Mouse (Mus musculus) megakaryocyte, embryonic 14.5 days (primary cell): ENCODE results near the gene Lcmt1. TPM values are rescaled to one million over a fixed set of nuclear protein-coding genes. Genes with fewer than 3 reads are reported as not detected.
A peak's percentile ranks its signal among the peaks of the same experiment; 100 is the strongest.

Experiments used
- H3K27me3 ChIP-seq: replicated peaks from 2 replicates; pipeline ENCODE3; 2012; ENCODE audit warnings: inconsistent platforms
- H3K36me3 ChIP-seq: replicated peaks from 2 replicates; pipeline ENCODE3; 2012; ENCODE audit warnings: low read length, inconsistent platforms, mixed read lengths
- H3K4me1 ChIP-seq: 2 replicates; pipeline ENCODE4 v1.6.1; 2012; ENCODE audit warnings: inconsistent platforms
- H3K4me3 ChIP-seq: replicated peaks from 2 replicates; pipeline ENCODE3; 2012; ENCODE audit warnings: moderate library complexity, mild to moderate bottlenecking, inconsistent platforms
- H3K9me3 ChIP-seq: 2 replicates; pipeline ENCODE4 v1.6.1; 2012; ENCODE audit warnings: inconsistent platforms
- FLI1 ChIP-seq: IDR thresholded peaks from 2 replicates; pipeline ENCODE4 v1.6.1; 2012; ENCODE audit warnings: low read length, inconsistent platforms, mixed read lengths
- GATA1 ChIP-seq: IDR thresholded peaks from 3 replicates; pipeline ENCODE4 v1.6.1; 2012; ENCODE audit warnings: mixed read lengths, low read length, inconsistent platforms, borderline replicate concordance
- polyA plus RNA-seq: library from polyadenylated mRNA; stranded (reverse); fragments of >175 nt; gene quantifications from 2 replicates; pipeline ENCODE4 v1.2.3, GENCODE M21; 2012; ENCODE audit warnings: low replicate concordance; ENCODE audit not compliant: insufficient read depth

Gene Lcmt1
- polyA plus RNA-seq, 1 experiment = 4.3 TPM

- TF ChIP-seq GATA1 (no peak), FLI1 (no peak)
- H3K9me3 ChIP-seq = no peaks in the 10 kb centered on the region
- H3K4me3 ChIP-seq = no peak overlapping the region
- peaks cover 7% of the 10 kb centered on the region for H3K4me1 ChIP-seq
- H3K27me3 ChIP-seq = peaks cover 11% of the 10 kb centered on the region
- no peaks in the 10 kb centered on the region for H3K36me3 ChIP-seq
These were observed 79.2 kb downstream of the Lcmt1 start for GRCm38 (mm10) chr7:123448794-123449193.

DNA sequence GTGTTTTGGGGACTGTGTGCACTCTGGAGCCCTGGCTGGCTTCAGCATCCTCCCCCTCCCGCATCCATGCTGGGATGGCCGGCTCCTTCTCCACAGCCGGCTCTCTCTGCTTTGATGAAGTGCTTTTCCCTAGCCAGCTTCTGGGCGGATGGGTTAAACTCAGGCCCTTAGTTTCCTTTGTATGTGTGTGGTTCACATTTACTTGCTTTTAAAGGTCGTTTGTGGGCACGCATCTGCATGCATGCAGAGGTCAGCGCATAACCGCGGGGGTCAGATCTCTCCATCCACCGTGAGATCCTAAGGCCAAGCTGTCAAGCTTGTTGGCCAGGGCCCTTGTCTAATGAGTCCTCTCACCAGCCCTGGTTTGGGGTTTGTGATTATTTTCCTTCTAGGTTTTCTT lies 80.1 kb downstream of the Lcmt1 start:
- peaks cover 8% of the 10 kb centered on the region for H3K4me1 ChIP-seq
- TF ChIP-seq FLI1 (no peak), GATA1 (no peak)
- H3K36me3 ChIP-seq = no peaks in the 10 kb centered on the region
- no peaks in the 10 kb centered on the region for H3K9me3 ChIP-seq
- no peak overlapping the region for H3K4me3 ChIP-seq
- peaks cover 12% of the 10 kb centered on the region for H3K27me3 ChIP-seq

DNA sequence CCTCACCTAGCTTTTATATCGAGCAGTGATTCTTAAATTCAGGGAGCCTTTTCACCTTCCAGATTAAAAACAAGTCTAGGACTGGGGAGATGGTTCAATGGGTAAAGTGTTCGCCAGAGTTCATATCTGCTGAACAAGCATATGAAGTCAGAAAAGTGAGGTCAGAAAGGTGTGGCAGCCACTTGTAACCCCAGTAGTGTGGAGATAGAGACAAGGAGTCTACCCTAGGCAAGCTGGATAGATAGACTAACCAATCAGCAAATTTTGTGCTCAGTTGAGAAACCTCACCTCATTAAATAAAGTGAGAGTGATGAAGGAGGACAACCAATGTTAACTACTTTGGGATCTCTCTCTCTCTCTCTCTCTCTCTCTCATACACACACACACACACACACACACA lies 80.9 kb downstream of the Lcmt1 start:
- no peaks in the 10 kb centered on the region for H3K36me3 ChIP-seq
- H3K27me3 ChIP-seq = peaks cover 11% of the 10 kb centered on the region
- H3K4me1 ChIP-seq = peaks cover 8% of the 10 kb centered on the region
- no peak for TF ChIP-seq FLI1
- TF ChIP-seq GATA1 = no peak
- no peaks in the 10 kb centered on the region for H3K9me3 ChIP-seq
- H3K4me3 ChIP-seq = no peak overlapping the region

DNA sequence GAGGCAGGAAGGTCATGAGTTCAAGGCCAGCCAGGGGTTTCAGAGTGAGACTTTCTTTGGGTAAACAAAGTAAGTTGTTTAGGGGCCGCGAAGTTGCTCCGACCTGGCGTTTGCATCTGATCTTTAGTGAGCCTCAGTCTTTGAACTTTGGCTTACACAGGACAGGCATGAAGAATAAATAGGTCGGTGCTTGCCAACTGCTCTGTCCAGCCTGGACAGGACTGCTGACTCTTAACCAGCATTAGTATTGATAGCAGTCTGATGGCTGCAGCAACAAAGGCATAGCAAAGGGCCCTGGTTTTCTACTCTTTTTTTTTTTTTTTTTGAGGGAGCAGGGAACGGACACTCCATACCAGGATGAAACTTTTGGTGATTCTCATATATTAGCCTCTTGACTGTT lies 83.0 kb downstream of the Lcmt1 start:
- Histone ChIP-seq H3K36me3 (no peaks in the 10 kb centered on the region), H3K27me3 (peaks cover 2% of the 10 kb centered on the region), H3K9me3 (no peaks in the 10 kb centered on the region), H3K4me3 (no peak overlapping the region), H3K4me1 (peaks cover 11% of the 10 kb centered on the region)
- TF ChIP-seq GATA1 (no peak), FLI1 (no peak)

- peaks cover 13% of the 10 kb centered on the region for H3K4me1 ChIP-seq
- no peak overlapping the region for H3K4me3 ChIP-seq
- peaks cover 2% of the 10 kb centered on the region for H3K27me3 ChIP-seq
- H3K9me3 ChIP-seq = no peaks in the 10 kb centered on the region
- H3K36me3 ChIP-seq = no peaks in the 10 kb centered on the region
- no peak for TF ChIP-seq GATA1
These were observed 83.5 kb downstream of the Lcmt1 start for GRCm38 (mm10) chr7:123453066-123453465.

- TF ChIP-seq FLI1 (no peak), GATA1 (no peak)
- Histone ChIP-seq H3K27me3 (peaks cover 2% of the 10 kb centered on the region), H3K4me1 (peaks cover 30% of the 10 kb centered on the region), H3K36me3 (no peaks in the 10 kb centered on the region), H3K4me3 (no peak overlapping the region), H3K9me3 (no peaks in the 10 kb centered on the region)
These were observed 85.5 kb downstream of the Lcmt1 start for GRCm38 (mm10) chr7:123455088-123455487.

DNA sequence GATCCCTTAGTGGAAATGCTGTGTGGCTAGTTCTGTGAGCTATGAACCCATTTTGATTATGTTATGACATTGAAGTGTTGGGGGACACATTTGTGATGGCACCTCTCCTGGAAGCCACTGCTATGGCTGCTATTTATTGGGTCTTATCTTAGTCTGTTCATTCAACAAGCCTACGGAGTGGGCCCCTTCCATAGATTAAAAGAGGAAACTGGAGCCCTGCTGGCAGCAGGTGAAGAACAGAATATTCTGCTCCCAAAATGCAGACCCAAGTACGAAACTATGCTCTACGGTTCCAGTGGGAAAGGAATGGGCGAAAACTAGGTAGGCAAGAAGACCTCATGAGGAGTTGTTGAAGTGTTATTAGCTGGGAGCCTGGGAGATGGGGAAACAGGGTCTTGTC lies 88.7 kb downstream of the Lcmt1 start:
- Histone ChIP-seq H3K36me3 (no peaks in the 10 kb centered on the region), H3K27me3 (peaks cover 5% of the 10 kb centered on the region), H3K4me1 (peaks cover 51% of the 10 kb centered on the region), H3K4me3 (no peak overlapping the region), H3K9me3 (no peaks in the 10 kb centered on the region)
- no peak for TF ChIP-seq GATA1

DNA sequence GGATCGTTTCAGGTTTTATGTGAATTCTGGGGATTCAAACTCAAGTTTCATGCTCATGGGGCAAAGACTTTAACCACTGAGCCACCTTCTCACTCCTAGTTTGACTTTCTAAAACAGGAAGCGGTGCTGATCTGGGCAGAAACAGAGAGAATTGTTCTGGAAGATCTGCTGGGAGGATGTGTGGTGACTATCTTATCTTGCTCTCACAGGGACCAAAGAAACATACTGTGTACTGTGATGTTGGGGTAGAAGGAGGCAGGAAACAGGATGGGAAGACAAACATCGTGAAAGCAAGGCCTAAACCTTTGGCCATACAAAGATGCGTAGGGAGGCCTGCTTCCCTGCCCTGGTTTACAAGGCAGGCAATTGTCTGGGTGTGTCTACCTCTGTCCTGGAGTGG lies 89.7 kb downstream of the Lcmt1 start:
- TF ChIP-seq GATA1 (no peak), FLI1 (no peak)
- peaks cover 49% of the 10 kb centered on the region for H3K4me1 ChIP-seq
- peaks cover 10% of the 10 kb centered on the region for H3K27me3 ChIP-seq
- peak overlapping the region; percentile 29 for H3K4me3 ChIP-seq
- H3K36me3 ChIP-seq = no peaks in the 10 kb centered on the region
- H3K9me3 ChIP-seq = peaks cover under 1% of the 10 kb centered on the region; the same call in 1 of the 2 replicates

DNA sequence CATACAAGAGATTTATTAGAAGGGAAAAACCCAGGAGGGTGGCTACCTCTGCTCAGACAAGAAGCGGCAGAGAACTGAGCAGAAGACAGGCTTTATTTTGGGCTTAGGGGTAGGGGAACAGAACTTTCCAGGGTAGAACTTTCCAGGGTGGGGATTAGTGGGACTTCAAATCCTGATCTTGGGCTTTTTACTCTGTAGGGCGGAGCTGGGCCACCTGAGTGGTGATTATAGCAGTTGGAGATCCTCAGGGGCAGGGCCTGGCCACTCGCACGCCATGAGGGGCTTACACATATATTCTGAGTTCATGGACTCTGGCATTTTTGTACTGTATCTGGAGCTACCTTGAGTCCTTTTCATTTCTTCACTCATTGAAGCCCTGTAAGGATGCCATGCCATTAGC lies 91.7 kb downstream of the Lcmt1 start:
- Histone ChIP-seq H3K4me3 (no peak overlapping the region), H3K27me3 (peaks cover 20% of the 10 kb centered on the region), H3K4me1 (peaks cover 49% of the 10 kb centered on the region), H3K9me3 (peaks cover 4% of the 10 kb centered on the region; the same call in 1 of the 2 replicates), H3K36me3 (no peaks in the 10 kb centered on the region)
- TF ChIP-seq FLI1 (no peak), GATA1 (no peak)

DNA sequence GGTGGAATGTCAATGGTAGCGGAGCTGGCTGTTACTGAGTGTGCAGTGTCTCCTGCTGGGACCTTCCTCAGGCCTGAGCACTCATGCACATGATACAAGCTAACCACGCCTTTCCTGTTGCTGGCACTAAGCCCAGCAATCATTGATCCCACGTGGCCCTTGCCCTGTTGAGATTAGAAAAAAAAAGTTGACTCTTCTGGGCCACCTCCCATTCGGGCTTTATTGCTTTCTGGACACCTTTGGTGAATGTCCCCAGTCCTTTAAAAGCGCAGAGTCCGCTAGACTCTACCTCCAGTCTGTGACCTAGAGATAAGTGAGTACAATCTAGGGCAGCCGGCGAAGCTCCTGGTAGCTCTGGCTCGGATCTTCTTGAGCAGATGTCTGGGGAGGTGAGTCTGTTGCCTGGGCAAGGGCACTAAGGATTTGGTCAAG lies 92.5 kb downstream of the Lcmt1 start, which contains the start of gene Aqp8:
Gene Aqp8 (plus strand): TSS at position 222 of the 432 bp plus-strand sequence.
- TF ChIP-seq GATA1 (no peak), FLI1 (no peak)
- H3K4me1 ChIP-seq = peaks cover 49% of the 10 kb centered on the region
- H3K4me3 ChIP-seq = peak within 1 kb of the TSS; percentile 23

GRCm38 (mm10) chr7:123463569-123463968 lies 94.0 kb downstream of the Lcmt1 start:
- no peak for TF ChIP-seq GATA1
- no peak for TF ChIP-seq FLI1
- Histone ChIP-seq H3K4me3 (no peak overlapping the region), H3K36me3 (no peaks in the 10 kb centered on the region), H3K4me1 (peaks cover 40% of the 10 kb centered on the region), H3K27me3 (peaks cover 28% of the 10 kb centered on the region), H3K9me3 (peaks cover 4% of the 10 kb centered on the region; the same call in 1 of the 2 replicates)

More for the DNA sequence above, 92.5 kb downstream of the Lcmt1 start, which contains the start of gene Aqp8:
- H3K36me3 ChIP-seq = no peaks in the 10 kb centered on the region
- peaks cover 20% of the 10 kb centered on the region for H3K27me3 ChIP-seq
- H3K9me3 ChIP-seq = peaks cover 4% of the 10 kb centered on the region; the same call in 1 of the 2 replicates
